Mouse (Mus musculus): ENCODE results near the gene Pank3. TPM values are rescaled to one million over a fixed set of nuclear protein-coding genes. Genes with fewer than 3 reads are reported as not detected.
A peak's percentile ranks its signal among the peaks of the same experiment; 100 is the strongest.
"Not testable (repeated sequence)": the region's sequence is repeated elsewhere in the genome, so short reads cannot be mapped to it uniquely, and the experiment has no call there.

Pank3 gene
- polyA plus RNA-seq, 1 experiment from 2014 or later, result 4.6 TPM

DNA sequence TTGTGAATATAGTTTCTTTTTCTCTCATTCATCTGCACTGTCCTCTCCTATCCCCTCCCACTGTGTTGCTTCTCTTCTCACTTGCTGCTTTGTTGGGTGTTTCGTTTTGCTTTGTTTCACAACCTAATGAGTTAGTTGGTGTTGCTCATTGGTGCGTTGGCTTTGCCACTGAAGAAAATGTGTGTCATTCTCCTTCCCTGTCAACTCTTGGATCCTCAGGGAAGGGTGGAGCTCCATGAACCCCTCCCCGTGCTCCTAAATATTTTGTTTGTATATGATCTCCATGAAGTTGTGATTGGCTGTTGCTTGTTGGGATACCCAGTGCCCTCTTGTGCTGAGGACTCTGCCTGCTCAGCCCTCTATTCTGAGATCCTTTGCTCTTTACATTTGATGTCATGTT is 11.1 kb downstream of the Pank3 start:
- WGBS (ENCODE audit: insufficient replicate concordance), result 71% methylated on average over 3 of the region's 3 CpGs
- no peak overlapping the region for H3K4me2 ChIP-seq
- no peaks in the 10 kb centered on the region for H3K27me3 ChIP-seq
- H3K27ac ChIP-seq (replicated peaks), result no peak overlapping the region
- no peaks in the 10 kb centered on the region for H3K9me3 ChIP-seq (replicated peaks)
- H3K4me1 ChIP-seq (replicated peaks), result no peaks in the 10 kb centered on the region
- H3K36me3 ChIP-seq (replicated peaks), result peaks cover 83% of the 10 kb centered on the region
- ATAC-seq (ENCODE audit: insufficient read depth), result no peak
- H3K4me3 ChIP-seq (replicated peaks), result no peak overlapping the region
- H3K9ac ChIP-seq, result no peak overlapping the region

DNA sequence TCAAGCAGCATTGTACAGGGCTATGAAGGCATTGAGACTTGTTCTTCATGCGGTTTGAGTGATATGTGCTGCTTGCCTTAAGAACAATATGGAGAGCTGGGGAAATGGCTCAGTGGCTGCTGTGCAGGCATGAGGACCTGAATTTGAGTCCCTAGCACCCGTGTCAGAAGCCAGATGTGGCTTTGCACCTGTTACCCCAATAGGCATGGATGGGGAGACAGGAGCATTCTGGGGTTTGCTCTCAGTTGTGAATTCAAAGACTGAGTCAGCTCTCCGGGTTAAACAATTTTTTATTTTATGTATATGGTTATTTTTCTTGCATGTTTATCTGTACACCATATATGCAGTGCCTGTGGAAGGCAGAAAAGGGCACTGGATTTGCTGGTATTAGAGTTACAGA is 13.2 kb downstream of the Pank3 start:
- Histone ChIP-seq H3K9ac (no peak overlapping the region), H3K4me1 (replicated peaks) (no peaks in the 10 kb centered on the region), H3K27me3 (no peaks in the 10 kb centered on the region), H3K4me2 (no peak overlapping the region), H3K4me3 (replicated peaks) (no peak overlapping the region), H3K27ac (replicated peaks) (no peak overlapping the region), H3K36me3 (replicated peaks) (peaks cover 74% of the 10 kb centered on the region), H3K9me3 (replicated peaks) (no peaks in the 10 kb centered on the region)
- no peak for ATAC-seq (ENCODE audit: insufficient read depth)
- WGBS (ENCODE audit: insufficient replicate concordance), result 80% methylated on average over 3 of the region's 3 CpGs

DNA sequence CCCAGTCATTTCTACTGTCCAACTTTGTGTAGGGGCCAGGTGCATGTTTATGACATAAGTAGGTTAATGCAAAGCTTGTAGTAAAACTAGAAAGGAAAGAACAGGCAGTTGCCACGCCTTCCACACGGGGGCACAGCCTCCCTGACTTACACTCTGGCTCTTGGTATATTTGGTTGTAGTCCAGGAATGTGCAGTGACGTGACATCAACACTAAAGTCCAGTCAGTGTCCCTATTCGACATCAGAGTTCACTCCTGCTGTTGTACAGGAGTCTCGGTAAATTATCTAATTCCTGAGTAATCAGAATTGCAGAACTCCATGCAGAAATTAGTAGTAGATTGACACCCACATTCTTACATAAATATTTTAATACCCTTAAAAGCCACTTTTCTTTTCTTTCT is 13.8 kb downstream of the Pank3 start:
- H3K4me3 ChIP-seq (replicated peaks), result no peak overlapping the region
- H3K9ac ChIP-seq, result no peak overlapping the region
- no peaks in the 10 kb centered on the region for H3K9me3 ChIP-seq (replicated peaks)
- WGBS (ENCODE audit: insufficient replicate concordance), result 73% methylated on average over 5 of the region's 5 CpGs
- no peaks in the 10 kb centered on the region for H3K27me3 ChIP-seq
- H3K4me1 ChIP-seq (replicated peaks), result no peaks in the 10 kb centered on the region
- H3K27ac ChIP-seq (replicated peaks), result no peak overlapping the region
- H3K4me2 ChIP-seq, result no peak overlapping the region
- no peak for ATAC-seq (ENCODE audit: insufficient read depth)
- peaks cover 68% of the 10 kb centered on the region for H3K36me3 ChIP-seq (replicated peaks)

DNA sequence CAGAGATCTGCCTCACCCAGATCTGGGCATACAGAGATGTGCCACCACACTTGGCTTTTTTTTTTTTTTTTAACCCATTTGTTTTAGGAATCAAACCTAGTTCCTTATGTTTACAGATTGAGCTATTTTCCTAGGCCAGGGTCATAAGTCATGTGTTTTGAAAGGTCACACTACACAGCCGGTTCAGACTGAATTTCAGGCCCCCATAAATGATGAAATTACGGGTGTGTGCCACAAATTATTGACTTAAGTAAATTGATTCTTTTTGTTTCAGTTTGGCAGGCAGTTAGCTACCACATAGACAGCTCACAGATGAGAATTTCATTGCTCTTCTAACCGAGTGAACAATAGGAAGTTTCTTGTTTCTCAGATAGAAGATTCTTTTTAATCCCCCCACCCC is 14.7 kb downstream of the Pank3 start:
- no peak overlapping the region for H3K27ac ChIP-seq (replicated peaks)
- WGBS (ENCODE audit: insufficient replicate concordance), result 74% methylated on average over 3 of the region's 3 CpGs
- no peak overlapping the region for H3K9ac ChIP-seq
- peaks cover 59% of the 10 kb centered on the region for H3K36me3 ChIP-seq (replicated peaks)
- H3K27me3 ChIP-seq, result no peaks in the 10 kb centered on the region
- H3K9me3 ChIP-seq (replicated peaks), result no peaks in the 10 kb centered on the region
- no peak overlapping the region for H3K4me2 ChIP-seq
- no peaks in the 10 kb centered on the region for H3K4me1 ChIP-seq (replicated peaks)
- no peak for ATAC-seq (ENCODE audit: insufficient read depth)
- H3K4me3 ChIP-seq (replicated peaks), result no peak overlapping the region

DNA sequence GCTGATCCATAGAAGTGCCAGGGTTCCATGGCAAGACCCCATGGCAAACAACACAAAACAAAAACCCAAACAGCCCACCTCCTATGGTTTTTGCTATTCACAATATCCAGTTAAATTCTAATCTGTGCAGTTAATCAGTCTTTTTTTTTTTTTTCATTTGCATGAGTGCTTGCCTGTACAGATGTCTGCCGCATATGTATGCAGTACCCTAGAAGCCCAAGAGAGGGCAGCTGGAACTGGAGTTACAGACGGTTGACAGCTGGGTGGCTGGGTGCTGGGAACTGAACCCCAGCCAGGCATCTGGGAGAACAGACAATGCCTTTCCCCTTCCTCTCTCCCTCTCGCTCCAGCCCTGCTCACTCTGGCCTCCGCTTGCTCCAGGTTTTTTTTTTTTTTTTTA is 15.3 kb downstream of the Pank3 start:
- ATAC-seq (ENCODE audit: insufficient read depth), result no peak
- Histone ChIP-seq H3K36me3 (replicated peaks) (peaks cover 59% of the 10 kb centered on the region), H3K9ac (no peak overlapping the region), H3K27me3 (no peaks in the 10 kb centered on the region), H3K27ac (replicated peaks) (no peak overlapping the region), H3K4me3 (replicated peaks) (no peak overlapping the region), H3K4me1 (replicated peaks) (no peaks in the 10 kb centered on the region), H3K9me3 (replicated peaks) (no peaks in the 10 kb centered on the region), H3K4me2 (no peak overlapping the region)
- WGBS (ENCODE audit: insufficient replicate concordance), result 87% methylated on average over 4 of the region's 4 CpGs

DNA sequence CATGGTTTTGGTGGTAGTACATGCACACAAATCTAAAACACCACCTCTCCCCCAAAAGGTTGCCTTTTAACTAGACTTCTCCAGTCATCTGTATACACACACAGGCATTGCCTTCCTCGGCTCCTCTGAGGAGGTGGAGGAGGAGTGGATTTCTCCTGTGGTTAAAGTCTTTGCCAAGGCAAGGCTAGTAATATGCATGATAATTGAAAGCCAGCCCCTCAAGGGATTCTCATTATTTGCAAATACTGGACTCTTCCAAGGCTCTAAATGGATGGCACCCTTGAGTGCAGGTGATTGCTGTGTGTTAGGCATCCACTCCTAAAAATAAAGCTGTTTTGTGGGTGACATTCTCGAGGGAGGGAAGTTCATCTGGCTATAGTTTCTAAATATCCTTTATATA is 19.2 kb downstream of the Pank3 start:
- Histone ChIP-seq H3K27me3 (no peaks in the 10 kb centered on the region), H3K27ac (replicated peaks) (no peak overlapping the region), H3K4me3 (replicated peaks) (no peak overlapping the region), H3K36me3 (replicated peaks) (peaks cover 42% of the 10 kb centered on the region), H3K9me3 (replicated peaks) (no peaks in the 10 kb centered on the region), H3K9ac (no peak overlapping the region), H3K4me2 (no peak overlapping the region), H3K4me1 (replicated peaks) (no peaks in the 10 kb centered on the region)
- WGBS (ENCODE audit: insufficient replicate concordance), result 68% methylated on average over 2 of the region's 2 CpGs
- ATAC-seq (ENCODE audit: insufficient read depth), result no peak

DNA sequence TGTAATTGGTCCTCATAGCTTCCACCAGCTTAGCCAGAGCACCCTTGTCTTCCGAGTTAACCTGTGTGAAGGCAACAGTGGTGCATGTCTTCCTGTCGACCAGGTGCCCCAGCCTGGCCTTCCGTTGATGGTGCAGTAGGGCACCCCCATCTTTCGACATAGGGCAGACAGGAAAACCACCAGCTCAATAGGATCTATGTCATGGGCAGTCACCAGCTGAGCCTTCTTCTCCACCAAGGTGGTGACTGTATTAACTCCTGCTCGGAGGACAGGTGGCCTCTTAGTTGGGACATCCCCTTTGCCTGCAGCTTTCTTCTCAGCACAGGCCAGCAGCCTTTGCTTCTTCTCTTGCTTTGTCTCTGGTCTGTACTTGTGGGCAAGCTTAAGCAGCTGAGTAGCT is 23.5 kb downstream of the Pank3 start:
- not testable (repeated sequence) for H3K9ac ChIP-seq; H3K27ac ChIP-seq (replicated peaks); H3K4me2 ChIP-seq; H3K4me3 ChIP-seq (replicated peaks); H3K9me3 ChIP-seq (replicated peaks); H3K4me1 ChIP-seq (replicated peaks); ATAC-seq (ENCODE audit: insufficient read depth)
- Histone ChIP-seq H3K36me3 (replicated peaks) (peaks cover 18% of the 10 kb centered on the region; the same call in 1 of the 2 replicates), H3K27me3 (peaks cover 31% of the 10 kb centered on the region)
- 57% methylated on average over 5 of the region's 5 CpGs for WGBS (ENCODE audit: insufficient replicate concordance)

DNA sequence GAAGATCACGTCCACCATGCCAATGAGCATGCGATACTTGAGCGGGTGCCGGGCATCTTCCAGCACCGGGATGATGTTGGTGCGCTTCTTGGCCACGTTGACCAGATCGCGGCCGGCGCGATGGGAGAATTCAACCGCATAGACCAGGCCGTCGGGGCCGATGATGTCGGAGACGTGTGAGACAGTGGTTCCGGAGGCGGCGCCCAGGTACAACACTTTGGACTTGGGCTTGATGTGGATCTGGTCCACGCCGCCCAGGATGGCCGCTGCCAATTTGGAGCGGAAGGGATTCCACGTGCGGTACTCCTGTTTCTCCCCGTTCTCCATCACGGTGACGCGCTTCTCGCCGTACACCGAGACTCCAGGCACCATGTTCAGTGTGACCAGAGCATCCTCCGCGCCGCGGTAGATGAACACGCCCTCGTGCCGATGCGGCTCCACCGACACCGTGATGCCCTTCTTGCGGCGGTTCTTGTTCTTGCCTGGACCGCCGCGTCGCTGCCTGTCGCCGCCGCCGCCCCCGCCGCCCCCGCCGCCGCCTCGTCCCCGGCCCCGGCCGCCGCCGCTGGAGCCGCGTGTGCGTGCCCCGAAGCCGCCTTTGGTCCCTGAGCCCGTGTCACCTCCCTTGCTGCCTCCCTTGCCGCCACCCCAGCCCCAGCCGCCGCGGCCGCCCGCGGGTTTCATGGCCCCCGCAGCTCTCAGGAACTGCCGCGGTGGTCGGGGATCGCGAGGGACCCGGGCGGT is 28.6 kb downstream of the Pank3 start:
- ATAC-seq (ENCODE audit: insufficient read depth), result no peak

DNA sequence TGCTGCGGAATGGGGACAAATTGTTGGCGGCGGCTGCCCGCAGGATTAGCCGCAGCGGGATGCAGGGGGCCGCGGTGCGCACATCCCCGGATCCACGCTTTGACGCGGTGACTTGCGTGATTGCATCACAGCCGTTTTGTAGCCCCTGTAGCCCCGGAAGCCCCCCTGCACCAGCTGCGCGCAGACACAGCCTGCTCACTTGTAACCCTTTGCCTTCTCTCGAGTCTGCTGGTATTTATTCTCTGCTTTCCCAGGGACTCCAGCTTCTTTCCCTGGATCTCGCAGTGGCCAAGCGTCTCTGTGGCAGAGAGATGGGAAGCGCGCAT is 29.2 kb downstream of the Pank3 start:
- Histone ChIP-seq H3K9me3 (replicated peaks) (no peaks in the 10 kb centered on the region), H3K4me2 (no peak overlapping the region), H3K27me3 (peaks cover 61% of the 10 kb centered on the region), H3K9ac (no peak overlapping the region), H3K36me3 (replicated peaks) (no peaks in the 10 kb centered on the region), H3K4me1 (replicated peaks) (no peaks in the 10 kb centered on the region), H3K4me3 (replicated peaks) (no peak overlapping the region), H3K27ac (replicated peaks) (no peak overlapping the region)
- WGBS (ENCODE audit: insufficient replicate concordance), result 5% methylated on average over 23 of the region's 23 CpGs
- ATAC-seq (ENCODE audit: insufficient read depth), result no peak

More for the DNA sequence above, 28.6 kb downstream of the Pank3 start:
- H3K36me3 ChIP-seq (replicated peaks), result no peaks in the 10 kb centered on the region
- H3K9me3 ChIP-seq (replicated peaks), result no peaks in the 10 kb centered on the region
- WGBS (ENCODE audit: insufficient replicate concordance), result 5% methylated on average over 86 of the region's 86 CpGs
- H3K9ac ChIP-seq, result no peak overlapping the region
- H3K27me3 ChIP-seq, result peaks cover 61% of the 10 kb centered on the region
- H3K4me3 ChIP-seq (replicated peaks), result 0 out of 2 replicates have a peak overlapping the region, but pooled peaks have one; percentile 2
- no peaks in the 10 kb centered on the region for H3K4me1 ChIP-seq (replicated peaks)
- H3K4me2 ChIP-seq, result peak overlapping the region; percentile 29
- H3K27ac ChIP-seq (replicated peaks), result no peak overlapping the region

DNA sequence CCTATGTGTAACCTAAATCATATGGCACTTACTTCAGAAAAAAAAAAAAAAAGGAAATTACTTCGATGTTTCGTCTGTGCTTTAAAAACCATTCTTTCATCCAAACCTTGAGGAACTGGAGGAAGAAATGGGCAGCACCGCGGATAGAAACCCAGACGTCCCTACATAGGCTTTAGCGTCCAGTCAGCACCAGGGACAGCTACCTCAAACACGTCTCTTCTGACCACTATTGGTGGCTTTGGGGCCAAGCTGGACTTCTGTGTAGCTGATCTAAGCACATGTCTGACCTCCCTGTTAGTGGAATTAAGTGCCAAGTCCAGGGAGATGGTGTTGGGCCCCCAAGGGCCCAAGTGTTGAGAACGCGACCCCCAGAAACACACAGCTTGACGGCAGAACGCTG is 29.6 kb downstream of the Pank3 start, which contains the start of gene Fbll1:
Gene Fbll1 (minus strand): TSS at position 11 of the 400 bp plus-strand sequence.
- Histone ChIP-seq H3K27me3 (peaks cover 61% of the 10 kb centered on the region), H3K9me3 (replicated peaks) (no peaks in the 10 kb centered on the region), H3K27ac (replicated peaks) (no peak within 1 kb of the TSS), H3K4me3 (replicated peaks) (0 out of 2 replicates have a peak within 1 kb of the TSS, but pooled peaks have one; percentile 2), H3K36me3 (replicated peaks) (no peaks in the 10 kb centered on the region), H3K4me1 (replicated peaks) (no peaks in the 10 kb centered on the region), H3K9ac (no peak within 1 kb of the TSS), H3K4me2 (peak within 1 kb of the TSS; percentile 29)
- no peak for ATAC-seq (ENCODE audit: insufficient read depth)
- 14% methylated on average over 11 of the region's 11 CpGs for WGBS (ENCODE audit: insufficient replicate concordance)

DNA sequence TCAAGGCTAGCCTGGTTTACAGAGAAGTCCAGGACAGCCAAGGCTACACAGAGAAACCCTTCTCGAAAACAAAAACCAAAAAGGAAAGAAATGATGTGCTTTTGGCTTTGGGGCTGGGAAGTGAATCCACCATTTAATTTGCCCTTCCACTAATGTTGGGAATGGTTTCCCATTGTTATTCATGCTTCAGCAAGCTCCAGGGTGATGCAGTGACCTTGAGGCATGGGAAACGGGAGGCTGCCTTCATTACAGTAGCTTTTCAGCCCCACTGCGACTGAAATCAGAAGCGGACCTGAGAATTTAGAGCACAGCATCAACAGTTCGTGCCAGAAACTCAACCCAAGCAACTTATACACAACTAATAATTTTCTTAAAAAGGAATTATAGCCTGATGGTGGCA is 32.0 kb downstream of the Pank3 start:
- 66% methylated on average over 5 of the region's 5 CpGs for WGBS (ENCODE audit: insufficient replicate concordance)
- Histone ChIP-seq H3K27ac (replicated peaks) (no peak overlapping the region), H3K9me3 (replicated peaks) (no peaks in the 10 kb centered on the region), H3K4me1 (replicated peaks) (no peaks in the 10 kb centered on the region), H3K9ac (no peak overlapping the region), H3K36me3 (replicated peaks) (no peaks in the 10 kb centered on the region), H3K27me3 (peaks cover 44% of the 10 kb centered on the region), H3K4me3 (replicated peaks) (no peak overlapping the region), H3K4me2 (no peak overlapping the region)
- no peak for ATAC-seq (ENCODE audit: insufficient read depth)

DNA sequence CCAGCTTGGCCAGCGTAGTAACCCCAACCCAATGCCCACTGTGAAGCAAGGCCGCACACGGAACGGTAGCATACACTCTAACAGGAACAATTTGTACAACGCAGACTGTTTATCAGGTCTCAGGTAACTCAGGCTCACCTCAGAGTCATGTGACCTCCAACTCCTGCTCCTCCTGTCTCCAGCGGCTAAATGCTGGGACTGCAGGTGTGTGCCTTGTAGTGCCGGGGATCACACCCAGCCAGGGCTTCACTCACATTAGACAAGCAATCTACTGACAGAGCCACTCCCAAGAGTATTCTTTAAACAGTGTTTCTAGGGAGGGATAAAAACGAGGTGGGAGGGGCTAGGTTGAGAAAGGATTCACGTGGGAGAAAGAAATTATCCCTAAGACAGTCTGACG is 42.2 kb downstream of the Pank3 start:
- Histone ChIP-seq H3K9ac (no peak overlapping the region), H3K27ac (replicated peaks) (no peak overlapping the region), H3K4me1 (replicated peaks) (no peaks in the 10 kb centered on the region), H3K4me2 (no peak overlapping the region), H3K36me3 (replicated peaks) (peaks cover 95% of the 10 kb centered on the region), H3K4me3 (replicated peaks) (no peak overlapping the region), H3K9me3 (replicated peaks) (no peaks in the 10 kb centered on the region), H3K27me3 (no peaks in the 10 kb centered on the region)
- ATAC-seq (ENCODE audit: insufficient read depth), result no peak
- WGBS (ENCODE audit: insufficient replicate concordance), result 78% methylated on average over 10 of the region's 10 CpGs
